Mouse (Mus musculus): ENCODE measurements at regions not wholly inside any gene's neighbourhood (a gene's known extent, or its start where the extent isn't known, plus 50 kb on each side); places are given as distances from the start of the nearest gene placed in this dataset.

DNA sequence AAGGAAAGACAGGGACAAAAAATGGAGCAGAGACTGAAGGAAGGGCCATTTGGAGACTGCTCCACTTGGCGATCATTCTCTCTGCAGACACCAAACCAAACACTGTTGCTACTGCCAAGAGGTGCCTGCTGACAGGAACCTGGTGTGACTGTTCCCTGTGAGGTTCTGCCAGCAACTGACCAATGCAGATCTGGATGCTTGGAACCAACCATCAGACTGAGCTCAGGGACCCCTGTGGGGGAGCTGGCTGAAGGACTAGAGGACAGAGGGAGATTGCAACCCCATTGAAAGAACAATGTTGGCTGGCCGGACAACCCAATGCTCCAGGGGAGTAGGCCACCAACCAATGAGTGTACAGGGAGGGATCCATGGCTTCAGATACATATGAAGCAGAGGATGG is 139.2 kb upstream of the Cep126 start:
- no peak for DNase-seq

DNA sequence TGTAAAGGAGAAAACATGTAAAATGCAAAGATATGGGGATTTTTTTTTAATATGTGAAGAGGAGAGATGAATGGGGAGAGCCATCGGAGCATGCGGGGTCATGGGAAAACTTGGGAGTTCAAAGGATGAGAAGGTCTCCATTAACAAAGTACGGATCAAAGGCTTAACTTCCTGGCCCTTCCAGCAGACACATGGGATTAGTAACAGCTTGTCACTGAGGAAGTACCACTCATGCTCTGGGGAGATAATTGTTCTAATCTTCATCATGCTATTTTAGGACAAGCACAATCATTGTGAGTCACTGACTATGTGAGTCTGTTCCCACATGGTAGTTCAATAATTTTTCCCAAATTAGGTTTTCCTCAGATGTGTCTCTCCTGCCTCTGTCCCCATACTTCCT is 115.4 kb upstream of the Cep126 start:
- peak; percentile 15 for DNase-seq

DNA sequence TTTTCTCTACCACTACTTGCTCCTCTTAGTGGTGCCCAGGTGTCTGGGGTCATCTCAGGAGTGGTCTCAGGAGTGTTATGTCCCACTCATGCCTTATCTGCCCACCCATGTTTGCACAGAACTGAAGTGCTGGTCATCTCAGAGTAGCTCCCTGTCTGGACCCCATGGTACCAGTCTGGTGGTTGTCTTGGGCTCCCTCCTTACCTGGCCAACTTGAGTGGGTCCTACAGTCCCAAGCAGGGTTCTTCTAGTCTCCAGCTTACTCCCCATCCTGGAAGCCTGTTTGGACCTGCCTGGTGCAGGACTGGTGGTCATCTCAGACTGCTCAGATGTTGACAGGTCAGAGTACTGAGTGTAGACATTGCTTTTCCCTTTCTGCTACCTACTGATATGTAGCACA is 94.0 kb upstream of the Cep126 start:
- DNase-seq = no peak

DNA sequence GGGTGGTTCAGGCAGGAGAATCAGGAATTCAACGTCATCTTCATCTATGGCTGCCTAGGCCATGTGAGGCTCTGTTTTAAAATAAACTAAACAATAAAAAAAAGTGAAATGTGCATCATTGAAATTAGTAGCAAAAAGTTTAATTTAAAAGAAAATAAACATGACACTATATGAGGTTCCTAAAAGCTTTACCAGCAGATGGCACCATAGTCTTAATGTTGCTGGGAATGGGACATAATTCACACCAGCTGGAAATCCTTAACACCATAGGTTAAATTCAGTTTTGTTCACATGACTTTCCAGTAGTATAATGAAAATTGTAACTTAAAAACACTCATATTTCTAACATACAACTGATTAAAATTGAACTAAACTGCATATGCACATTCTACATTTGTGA is 92.3 kb upstream of the Cep126 start:
- DNase-seq = peak; percentile 37

DNA sequence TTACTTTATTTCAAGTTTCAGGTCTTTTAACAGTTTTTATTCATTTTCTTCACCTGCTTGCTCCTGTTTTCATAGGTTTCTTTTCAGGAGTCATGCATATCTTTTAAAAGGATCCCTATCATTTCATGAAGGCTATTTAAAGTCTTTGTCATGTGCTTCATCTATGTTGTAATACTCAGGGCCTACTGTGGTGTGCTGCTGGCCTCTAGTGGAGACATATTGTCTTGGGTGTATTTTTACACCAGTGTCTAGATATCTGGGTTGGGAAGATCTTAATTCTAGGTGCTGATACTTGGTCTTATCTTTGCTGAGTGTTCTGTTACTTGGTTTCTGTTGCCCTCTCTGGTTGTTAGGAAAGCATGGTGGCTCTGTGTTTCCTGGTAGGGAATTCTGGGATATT is 74.8 kb upstream of the Cep126 start:
- peak; percentile 48 for DNase-seq

DNA sequence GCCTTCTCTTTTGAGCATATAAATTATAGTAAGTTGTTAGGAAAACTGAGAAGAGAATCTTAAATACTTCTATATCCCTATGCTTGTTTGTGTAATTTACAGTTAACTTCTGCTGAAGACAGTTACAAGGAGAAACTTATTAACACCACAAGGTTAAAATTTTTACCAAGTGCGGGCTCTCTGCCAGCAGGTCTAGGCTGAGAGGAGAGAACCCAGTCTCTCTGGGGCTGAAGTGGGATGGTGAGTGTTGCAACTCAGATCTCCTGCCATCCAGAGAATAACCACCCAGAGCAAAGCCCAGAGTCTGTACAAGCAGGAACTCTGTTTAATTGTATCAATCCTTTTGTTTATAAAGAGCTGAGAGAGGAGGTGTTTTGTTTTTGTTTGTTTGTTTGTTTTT is 51.3 kb upstream of the Cep126 start:
- DNase-seq = no peak

Measured in retina, postnatal 1 day (tissue).